Mouse (Mus musculus): ENCODE data around the gene Siva1.

Siva1 gene

DNA sequence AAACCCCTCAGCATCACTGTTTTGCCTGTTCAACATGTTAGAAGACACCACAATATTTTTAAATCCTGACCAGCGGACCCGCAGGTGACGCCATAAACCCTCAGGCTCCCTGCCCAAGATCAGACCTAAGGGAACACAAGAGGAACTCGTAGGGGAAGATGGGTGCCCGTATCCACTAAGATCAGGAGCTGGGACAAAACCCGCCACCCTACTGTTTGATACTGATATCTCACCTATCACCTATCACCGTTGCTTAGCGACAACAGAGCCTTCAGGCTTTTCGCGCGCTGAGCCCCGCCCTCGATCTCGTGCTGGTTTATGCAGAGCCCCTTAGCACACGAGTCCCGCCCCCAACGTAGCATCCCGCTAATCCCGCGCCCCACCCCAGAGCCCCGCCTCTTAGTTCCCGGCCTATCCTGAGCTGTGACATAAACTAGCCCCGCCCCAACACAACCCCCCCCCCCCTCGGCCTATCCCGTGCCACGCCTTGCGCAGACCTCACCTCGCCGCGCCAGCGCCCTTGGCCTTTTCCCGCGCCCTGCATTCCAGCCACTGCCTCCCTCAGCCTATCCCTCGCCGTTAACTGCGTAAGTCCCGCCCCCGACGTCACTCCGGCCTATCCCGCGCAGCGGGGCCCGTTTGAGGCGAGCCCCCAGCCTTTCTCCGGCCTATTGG is at the start of gene Siva1:
TSS of gene Siva1 (plus strand) at position 500 of the 675 bp plus-strand sequence.
- DNase-seq (ENCODE audit: low spot score), result peak; percentile 97

DNA sequence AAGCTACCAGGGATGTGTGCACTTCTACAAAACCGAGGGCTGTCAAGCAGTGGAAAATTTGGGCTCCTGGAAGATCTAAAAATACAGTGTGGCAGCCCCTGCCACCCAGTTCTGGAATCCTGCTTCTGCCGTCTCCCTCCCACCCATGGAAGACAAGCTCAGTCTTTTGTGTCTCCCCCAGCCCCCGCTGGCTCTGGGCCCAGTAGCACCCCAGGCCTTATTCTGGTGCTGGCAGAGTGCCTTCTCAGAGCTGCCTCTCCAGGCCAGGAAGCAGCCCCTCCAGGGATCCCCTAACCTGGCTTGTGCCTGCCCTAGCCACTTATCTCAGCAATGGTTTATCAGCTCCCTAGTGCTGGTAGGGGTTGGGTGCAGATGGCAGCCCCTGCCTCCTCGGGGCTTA is 49.5 kb upstream of the Siva1 start:
- no peak for DNase-seq (ENCODE audit: low spot score)

DNA sequence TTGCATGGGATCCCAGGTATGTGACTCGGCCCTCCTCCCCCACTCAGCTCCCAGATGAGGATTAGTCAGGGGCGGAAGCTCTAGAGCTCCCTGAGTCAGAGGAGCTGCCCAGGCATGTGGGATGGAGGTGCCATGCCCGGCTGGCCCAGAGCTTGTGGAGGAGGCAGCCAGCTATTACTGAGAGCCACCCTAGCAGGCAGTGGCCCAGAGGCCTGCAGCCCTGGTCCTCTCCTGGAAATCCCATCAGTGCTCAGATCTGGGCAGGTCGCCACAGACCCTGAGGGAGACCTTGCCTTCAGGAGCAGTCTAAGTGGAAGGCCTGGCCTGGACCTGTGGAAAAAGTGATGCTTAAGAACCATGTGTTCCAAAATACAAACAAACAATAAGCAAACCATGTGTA is 48.9 kb upstream of the Siva1 start:
- peak; percentile 35 for DNase-seq (ENCODE audit: low spot score)

DNA sequence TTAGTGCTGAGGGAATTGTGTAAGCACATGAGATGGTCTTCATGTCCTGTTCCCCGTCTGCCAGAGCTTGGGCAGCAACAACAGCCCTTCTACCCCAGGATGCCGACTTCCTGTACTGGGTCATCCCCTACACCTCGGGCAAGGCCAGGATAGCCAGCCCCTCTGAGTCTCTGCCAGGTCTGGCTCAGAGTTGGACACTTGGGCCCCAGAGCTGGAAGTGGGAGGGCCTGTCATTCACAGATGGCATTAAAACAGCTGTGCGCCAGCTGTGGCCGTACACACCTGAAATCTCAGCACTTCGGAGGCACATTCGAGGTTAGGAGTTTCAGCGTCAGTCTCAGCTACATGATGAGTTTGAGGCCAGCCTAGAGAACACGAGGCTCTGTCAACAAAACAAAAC is 48.0 kb upstream of the Siva1 start:
- peak; percentile 35 for DNase-seq (ENCODE audit: low spot score)

DNA sequence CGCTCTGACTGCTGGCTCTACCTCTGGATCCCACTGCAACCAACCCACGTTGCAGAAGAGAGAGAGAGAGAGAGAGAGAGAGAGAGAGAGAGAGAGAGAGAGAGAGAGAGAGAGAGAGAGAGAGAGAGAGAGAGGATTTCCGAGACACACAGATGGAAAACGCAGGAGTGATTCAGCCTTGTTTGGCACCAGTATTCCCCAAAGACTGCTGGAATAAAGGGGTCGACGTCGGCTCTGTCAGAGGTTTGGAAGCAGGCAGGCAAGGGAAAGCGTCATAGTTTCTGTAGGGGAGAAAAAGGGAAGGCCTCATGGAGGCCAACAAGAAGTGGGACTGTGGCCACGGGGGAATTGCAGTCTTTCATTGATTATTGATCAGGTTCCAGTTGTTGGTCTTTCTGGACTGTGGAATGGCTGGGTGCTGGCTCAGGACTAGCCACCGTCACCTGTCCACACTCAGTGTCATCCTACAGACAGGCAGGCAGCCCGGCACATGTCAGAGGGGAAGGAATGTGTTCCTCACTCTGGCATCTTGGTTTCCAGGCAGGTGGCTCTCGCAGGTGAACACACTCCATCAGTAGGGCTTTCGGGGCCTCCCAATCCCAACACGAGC is 47.5 kb upstream of the Siva1 start:
- no peak for DNase-seq (ENCODE audit: low spot score)

DNA sequence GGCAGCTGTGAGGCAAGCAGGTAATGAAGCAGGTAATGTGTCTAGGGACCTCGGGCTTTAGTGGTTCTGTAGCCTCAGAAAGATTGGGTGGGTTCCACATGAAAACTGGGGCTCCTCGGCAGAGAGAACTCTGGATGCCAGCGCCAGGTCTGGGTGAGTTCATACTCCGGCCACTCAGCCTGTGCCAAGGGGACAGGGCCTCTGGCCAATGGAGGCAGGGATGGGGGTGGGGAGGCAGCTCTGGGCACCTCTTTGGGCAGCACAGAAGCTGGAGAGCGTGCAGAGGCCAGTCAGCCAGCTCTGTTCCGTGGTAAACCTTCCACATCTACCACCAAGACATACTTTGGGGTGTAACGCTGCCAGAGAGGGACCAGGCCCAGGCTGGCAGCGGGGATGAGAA is 46.9 kb upstream of the Siva1 start:
- peak; percentile 53 for DNase-seq (ENCODE audit: low spot score)

DNA sequence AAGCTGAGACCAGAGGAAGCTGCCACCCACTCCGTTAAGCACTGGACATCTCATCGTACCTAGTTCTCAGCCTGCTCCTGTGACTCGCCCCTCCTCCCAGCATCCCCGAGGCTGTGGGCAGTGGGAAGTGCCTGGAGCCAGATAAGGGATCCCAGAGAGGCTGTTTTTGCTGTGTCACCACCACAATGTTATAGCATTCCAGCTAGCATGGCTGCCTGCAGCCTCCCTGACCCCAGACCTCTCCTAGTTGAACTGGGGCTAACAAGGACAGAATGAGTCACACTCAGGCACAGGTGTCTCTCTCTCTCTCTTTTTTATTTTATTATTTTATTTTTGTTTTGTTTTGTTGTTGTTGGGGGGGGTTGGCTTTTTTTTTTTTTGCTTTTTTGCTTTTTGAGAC is 45.3 kb upstream of the Siva1 start:
- no peak for DNase-seq (ENCODE audit: low spot score)

DNA sequence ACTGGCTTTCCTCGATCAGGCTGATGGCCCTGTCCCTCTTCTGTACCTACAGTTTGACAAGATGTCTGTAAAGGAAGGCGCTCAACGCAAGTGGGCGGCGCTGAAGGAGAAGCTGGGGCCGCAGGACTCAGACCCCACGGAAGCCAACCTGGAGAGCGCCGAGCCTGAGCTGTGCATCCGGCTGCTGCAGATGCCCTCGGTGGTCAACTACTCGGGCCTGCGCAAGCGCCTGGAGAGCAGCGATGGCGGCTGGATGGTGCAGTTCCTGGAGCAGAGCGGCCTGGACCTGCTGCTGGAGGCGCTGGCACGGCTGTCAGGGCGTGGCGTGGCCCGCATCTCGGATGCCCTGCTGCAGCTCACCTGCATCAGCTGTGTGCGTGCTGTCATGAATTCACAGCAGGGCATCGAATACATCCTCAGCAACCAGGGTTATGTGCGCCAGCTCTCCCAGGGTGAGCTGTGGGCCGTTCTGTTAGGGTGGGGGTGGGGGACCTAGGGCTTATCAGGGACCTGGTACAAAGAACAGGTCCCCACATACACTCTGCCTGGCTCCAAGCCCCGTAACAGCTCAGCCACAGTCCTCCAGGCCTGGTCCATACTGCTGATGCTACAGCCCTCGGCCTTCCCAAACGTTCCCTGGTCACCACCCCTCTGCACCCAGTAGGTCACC is 44.4 kb upstream of the Siva1 start:
- no peak for DNase-seq (ENCODE audit: low spot score)

DNA sequence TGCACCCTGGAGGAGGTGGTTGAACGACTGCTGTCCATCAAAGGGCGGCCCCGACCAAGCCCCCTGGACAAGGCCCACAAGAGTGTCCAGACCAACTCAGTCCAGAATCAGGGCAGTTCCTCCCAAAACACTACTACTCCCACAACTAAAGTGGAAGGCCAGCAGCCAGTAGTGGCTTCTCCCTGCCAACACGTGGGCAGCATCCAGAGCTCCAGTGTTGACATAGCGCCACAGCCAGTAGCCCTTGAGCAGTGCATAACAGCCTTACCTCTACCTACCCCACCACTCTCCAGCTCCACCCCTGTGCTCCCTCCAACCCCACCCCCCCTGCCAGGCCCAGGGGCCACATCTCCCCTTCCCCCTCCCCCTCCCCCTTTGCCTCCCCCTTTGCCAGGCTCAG is 40.5 kb upstream of the Siva1 start:
- DNase-seq (ENCODE audit: low spot score), result no peak

DNA sequence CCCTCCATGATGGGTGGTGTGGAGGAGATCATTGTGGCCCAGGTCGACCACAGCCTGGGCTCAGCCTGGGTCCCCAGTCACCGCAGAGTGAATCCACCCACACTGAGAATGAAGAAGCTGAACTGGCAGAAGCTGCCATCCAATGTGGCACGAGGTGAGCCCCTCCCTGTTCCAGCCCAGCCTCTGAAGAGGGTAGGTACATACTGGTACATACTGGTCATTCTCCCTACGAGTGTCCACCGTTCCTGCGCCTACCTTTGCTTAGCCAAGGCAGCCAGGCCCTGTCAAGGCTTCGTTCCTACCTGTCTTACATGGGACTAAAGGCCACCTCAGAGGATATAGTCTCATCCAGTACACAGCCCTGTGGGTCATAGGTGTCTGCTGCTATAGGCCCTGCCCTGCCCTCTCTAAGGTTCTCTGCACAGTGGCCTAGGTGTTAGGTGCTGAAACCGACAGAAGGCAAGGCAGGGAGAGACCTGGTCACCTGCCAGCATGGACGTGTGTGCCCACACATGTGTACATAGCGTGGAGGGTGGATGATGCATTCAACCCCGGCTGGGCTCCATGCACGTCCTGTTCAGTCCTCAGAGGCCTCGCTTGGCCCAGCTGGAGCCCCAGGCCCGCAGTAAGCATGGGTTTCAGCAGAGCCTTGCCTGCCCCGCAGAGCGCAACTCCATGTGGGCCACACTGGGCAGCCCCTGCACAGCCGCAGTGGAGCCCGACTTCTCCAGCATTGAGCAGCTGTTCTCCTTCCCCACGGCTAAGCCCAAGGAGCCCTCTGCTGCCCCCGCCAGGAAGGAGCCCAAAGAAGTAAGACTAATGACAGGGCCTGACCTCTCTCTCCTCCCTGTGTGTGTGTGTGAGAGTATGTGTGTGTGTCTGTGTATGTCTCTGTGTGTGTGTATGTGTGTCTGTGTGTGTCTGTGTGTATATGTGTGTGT is 39.5 kb upstream of the Siva1 start:
- peak; percentile 49 for DNase-seq (ENCODE audit: low spot score)

DNA sequence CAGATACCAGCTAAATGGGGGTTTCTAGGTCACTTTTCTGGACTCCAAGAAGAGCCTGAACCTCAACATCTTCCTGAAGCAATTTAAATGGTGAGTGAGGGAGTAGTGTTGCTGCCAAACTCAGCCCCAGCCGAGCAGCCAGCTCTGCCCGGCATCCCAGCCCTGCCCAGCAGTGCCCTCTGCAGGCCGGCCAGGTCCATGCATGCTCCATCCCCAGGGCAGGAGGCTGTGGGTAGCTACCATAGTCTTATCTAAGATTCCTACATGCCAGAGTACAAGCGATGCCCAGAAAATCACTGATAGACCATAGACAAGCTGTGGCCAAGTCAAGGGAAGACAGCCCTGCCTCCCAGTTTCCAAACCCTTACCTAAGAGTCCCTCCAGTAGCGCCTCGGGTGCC is 38.7 kb upstream of the Siva1 start:
- DNase-seq (ENCODE audit: low spot score), result peak; percentile 67

DNA sequence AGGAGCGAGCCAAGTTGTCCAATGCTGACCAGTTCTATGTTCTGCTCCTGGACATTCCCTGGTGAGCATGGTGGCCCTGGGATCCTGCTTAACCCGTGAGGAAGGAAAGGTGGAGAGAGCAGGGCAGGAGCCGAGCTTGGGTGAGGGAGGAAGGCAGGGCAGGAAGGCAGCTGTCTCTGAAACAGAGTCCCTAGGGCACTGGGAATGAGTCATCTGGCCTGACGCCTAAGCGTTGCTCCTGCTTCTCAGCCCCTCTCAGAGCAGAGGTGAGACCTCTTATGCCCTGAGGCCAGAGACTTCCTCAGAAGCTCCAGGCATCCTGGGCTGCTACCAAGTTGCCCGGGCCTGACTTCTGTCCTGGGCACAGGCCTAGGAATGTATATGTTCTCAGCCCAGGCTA is 37.5 kb upstream of the Siva1 start:
- no peak for DNase-seq (ENCODE audit: low spot score)

DNA sequence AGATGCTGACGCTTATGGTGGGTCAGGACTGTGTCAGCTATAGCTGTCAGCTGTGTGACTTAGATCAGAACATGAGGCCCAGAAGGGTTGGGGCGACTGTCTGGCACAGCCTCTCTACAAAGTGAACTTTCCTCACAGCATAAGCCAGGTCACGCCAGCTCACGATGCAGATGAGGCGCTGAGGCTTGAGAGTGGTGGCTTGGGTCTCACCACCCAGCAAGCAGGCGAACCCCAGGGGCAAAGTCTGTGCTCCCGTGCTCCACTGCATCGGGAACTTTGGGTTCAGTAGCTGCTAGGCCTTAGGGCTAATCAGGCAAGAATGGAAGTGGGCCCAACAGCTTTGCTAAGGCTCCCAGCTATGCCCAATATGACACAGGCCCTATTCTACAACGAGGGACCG is 35.4 kb upstream of the Siva1 start:
- no peak for DNase-seq (ENCODE audit: low spot score)

DNA sequence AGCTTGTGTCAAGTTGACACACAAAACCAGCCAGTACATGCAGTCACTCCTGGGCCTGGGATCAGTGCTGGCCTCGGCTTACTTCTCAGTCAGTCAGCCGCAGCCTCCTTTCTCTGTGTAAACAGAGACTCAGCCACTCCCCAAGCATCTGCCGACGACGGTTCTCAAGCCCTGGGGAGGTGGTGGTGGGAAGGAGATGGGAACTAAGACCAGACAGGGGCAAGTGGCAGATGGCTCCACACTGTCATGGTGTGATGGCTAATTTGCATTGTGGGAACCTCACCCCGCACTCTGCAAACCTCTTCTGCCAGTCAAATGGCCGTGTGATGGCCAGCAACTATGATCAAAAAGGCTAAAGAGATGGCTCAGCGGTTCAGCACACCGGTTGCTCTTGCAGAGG is 27.8 kb upstream of the Siva1 start:
- no peak for DNase-seq (ENCODE audit: low spot score)

DNA sequence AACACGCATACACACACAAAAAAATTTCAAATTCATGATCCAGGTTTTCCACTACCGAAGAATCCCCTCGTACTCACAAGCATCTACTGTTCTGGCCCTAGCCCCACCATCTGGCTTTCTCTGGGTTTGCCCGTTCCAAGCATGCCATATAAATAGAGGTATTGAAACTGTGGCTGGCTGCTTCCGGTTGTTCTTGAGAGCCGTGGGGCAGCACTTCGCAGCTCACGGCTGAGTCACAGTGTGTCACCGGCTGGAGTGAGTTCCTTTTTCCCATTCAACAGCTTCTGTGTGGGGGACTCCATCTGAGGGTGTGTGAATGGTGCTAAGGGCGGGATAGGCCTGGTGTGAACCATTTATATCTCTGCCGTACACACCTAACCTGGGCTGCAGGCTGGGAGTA is 27.3 kb upstream of the Siva1 start:
- no peak for DNase-seq (ENCODE audit: low spot score)

DNA sequence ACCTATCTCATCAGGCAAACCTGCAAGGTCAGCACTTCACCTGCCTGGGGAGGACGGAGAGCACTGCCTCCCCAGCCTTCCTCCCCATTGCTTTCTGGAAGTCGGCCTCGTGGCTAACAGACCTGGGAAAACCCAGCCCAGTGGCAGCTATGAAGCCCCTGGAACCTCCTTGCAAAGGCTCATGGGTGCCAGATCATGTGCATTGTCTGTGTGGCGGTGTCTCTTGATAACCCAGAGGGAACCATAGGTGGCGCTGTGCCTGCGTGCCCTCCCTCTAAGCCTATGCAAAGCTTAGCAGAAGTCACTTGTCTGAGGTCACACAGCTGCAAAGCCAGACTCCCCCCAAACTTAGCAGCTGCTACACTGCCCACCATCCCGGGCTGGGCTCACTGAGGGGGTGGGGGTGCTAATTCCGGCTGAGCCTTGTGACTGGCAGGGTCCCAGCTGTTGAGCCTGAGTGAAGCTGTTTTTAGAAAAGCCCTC is 26.5 kb upstream of the Siva1 start:
- no peak for DNase-seq (ENCODE audit: low spot score)

DNA sequence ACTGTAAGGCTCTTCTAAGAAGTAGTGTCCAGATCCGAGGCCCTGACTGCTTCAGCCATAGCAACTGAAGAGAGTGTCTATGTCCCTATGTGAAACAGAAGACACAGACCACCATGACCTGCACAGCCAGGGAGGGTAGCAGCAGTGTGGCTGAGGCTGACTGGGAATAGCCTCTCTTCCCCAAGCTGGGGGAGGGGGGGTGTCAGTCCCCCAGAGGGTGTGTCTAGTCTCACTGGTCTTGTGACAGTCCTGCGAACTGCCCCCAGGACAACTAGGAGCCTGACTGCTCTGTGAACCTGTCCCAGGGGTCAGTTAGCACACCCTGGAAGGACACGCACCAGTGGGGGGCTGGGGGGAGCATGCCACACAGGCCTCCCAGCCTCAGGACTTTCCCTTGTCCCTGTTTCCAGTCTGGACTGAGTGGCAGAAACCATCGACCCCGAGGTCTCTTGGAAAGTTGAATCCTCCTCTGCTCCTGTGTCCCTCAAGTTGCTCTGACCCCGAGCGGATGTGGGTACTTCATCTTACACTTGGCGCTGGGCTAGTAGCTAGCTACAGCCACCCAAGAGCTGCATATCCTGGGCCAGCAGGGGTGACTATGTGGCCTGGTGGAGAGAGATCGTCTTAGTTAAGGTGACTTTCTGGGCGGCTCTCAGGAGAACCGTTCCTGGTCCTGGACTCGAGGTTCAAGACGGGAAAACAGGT is 25.3 kb upstream of the Siva1 start:
- DNase-seq (ENCODE audit: low spot score), result no peak

DNA sequence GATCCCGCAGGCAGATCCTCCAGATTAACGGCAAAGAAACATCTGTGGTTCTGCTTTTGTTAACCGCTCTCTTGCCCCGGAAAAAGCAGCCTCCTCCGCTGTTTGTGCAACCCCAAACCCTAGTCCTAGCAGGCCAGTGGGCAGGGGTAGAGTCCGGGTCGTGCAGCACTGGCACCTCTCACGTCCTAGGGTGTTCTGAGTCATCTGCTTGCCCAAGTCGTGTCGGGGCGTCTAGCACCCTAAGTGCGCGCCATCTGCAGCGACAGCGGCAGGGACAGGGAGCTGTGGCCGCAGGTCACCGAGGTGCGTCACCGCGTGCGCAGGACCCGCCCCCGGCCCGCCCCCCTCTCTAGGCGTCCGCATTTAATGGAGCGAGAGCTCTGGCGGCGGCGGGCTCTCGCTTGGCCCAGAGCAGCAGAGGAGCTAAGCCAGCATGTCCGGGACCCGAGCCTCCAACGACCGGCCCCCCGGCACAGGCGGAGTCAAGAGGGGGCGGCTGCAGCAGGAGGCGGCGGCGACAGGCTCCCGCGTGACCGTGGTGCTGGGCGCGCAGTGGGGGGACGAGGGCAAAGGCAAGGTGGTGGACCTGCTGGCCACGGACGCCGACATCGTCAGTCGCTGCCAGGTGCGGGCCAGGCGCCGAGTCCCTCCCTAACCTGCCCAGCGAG is 24.7 kb upstream of the Siva1 start, which contains the start of gene Adssl1:
TSS of gene Adssl1 (plus strand) at position 360 of the 668 bp plus-strand sequence.
- no peak for DNase-seq (ENCODE audit: low spot score)

DNA sequence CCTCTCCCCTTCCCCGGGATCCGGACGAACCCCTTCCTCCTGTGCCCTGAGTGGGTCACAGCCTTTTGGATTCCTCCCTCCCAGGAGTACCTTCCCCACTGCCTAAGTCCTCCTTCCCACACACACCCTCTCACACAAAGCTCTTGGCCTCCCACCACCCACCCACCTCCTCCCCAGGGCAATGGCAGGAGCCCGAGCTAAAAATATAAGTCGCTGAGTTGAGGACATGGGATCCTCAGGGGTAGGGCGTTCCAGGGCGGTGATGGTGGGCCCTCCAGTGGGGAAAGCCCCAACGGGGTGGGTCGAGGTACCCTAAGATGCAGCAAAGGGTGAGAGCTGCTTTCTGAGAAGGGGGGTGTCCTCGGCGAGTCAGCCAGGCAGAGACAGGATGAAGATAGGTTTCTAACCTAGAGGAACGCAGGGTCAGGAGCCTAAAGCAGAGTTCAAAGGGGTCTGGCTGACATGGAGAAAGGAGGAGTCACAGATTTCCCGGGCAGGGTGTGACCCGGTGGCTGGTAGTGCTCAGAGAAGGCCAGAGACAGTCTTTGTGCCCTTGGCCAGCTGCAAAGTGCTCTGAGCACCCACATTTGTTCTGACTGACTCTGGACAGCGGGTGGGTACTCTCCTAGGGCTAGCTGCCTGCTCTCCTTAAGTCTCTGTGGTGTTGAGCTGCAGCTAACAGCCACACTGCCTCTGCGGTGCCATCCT is 24.0 kb upstream of the Siva1 start:
- DNase-seq (ENCODE audit: low spot score), result no peak

DNA sequence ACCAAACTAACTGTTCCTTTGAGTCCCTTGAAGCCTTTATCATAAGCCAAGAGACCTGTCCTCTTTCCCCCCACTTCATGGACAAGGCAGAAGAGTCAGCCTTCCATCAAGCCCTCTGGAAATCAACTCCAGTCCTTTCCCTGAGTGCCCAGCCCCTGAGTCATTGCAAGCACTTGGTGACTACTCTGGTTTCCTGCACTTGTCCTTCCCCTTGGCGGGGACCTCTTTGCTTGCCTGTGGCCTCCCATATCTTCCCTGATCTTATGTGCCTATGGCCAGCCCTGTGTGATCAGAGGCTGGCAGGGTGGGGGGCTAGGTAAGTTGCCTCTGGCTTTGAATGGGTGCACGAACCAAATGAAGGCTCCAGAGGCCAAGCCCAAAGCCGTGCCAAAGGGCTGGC is 22.6 kb upstream of the Siva1 start:
- no peak for DNase-seq (ENCODE audit: low spot score)
